Mouse (Mus musculus): Measurements from ENCODE around the gene Htr1f. TPM values are rescaled to one million over a fixed set of nuclear protein-coding genes. Genes with fewer than 3 reads are reported as not detected.

The Htr1f gene
- polyA plus RNA-seq, 1 experiment = not detected

GRCm38 (mm10) chr16:64973533-64974305, 131.9 kb downstream of the Htr1f start:
- Histone ChIP-seq H3K36me3 (ENCODE audit: control insufficient read depth, insufficient read depth, low read length) (no peaks in the 10 kb centered on the region), H3K4me3 (ENCODE audit: low read depth, low read length) (no peak overlapping the region), H3K27me3 (ENCODE audit: control insufficient read depth, insufficient read depth, low read length) (no peaks in the 10 kb centered on the region), H3K27ac (ENCODE audit: insufficient read depth, low read depth, low read length) (no peak overlapping the region), H3K4me1 (ENCODE audit: control insufficient read depth, insufficient read depth, insufficient read length, low read length) (no peaks in the 10 kb centered on the region)
- TF ChIP-seq CTCF (IDR thresholded peaks at IDR 0.05; ENCODE audit: extremely low read depth, insufficient read length, insufficient replicate concordance, low read depth, low read length) (no peak), POLR2A (IDR thresholded peaks at IDR 0.05; ENCODE audit: low read depth, low read length) (no peak)
- 58% methylated on average over 4 of the region's 4 CpGs for WGBS

GRCm38 (mm10) chr16:64961690-64962089, 144.0 kb downstream of the Htr1f start:
- TF ChIP-seq POLR2A (IDR thresholded peaks at IDR 0.05; ENCODE audit: low read depth, low read length) = no peak
- TF ChIP-seq CTCF (IDR thresholded peaks at IDR 0.05; ENCODE audit: extremely low read depth, insufficient read length, insufficient replicate concordance, low read depth, low read length) = no peak
- Histone ChIP-seq H3K4me1 (ENCODE audit: control insufficient read depth, insufficient read depth, insufficient read length, low read length) (no peaks in the 10 kb centered on the region), H3K27me3 (ENCODE audit: control insufficient read depth, insufficient read depth, low read length) (no peaks in the 10 kb centered on the region), H3K27ac (ENCODE audit: insufficient read depth, low read depth, low read length) (no peak overlapping the region), H3K4me3 (ENCODE audit: low read depth, low read length) (no peak overlapping the region), H3K36me3 (ENCODE audit: control insufficient read depth, insufficient read depth, low read length) (no peaks in the 10 kb centered on the region)
- 83% methylated on average over 4 of the region's 4 CpGs for WGBS

DNA sequence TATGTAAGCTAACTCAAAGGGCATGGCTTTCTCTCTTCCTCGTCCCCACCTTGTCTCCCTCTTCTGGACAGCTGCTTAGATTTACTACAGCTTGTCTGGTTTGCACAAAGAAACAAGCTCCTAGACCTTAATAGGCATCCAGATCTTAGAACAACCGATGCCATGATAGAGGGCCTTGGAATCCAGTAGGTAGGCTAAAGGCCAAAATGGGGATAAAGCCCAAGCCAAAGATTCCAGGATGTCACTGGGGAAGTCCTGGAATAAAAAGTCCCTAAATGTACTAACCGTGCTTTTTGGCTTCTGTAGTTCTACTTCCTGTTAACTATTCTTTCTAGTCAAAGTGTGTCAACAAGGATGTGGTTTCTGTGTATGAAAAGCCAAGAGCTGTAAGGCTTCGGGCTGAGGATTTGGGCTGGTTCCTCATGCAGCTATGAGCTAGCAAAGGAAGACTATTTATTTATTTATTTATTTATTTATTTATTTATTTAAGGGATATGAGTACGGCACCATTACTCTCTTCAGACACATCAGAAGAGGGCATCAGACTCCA, 163.9 kb downstream of the Htr1f start:
- 65% methylated on average over 5 of the region's 5 CpGs for WGBS
- no peaks in the 10 kb centered on the region for H3K4me1 ChIP-seq (ENCODE audit: control insufficient read depth, insufficient read depth, insufficient read length, low read length)

GRCm38 (mm10) chr16:64934793-64935192, 170.9 kb downstream of the Htr1f start:
- Histone ChIP-seq H3K4me1 (ENCODE audit: control insufficient read depth, insufficient read depth, insufficient read length, low read length) (no peaks in the 10 kb centered on the region), H3K27ac (ENCODE audit: insufficient read depth, low read depth, low read length) (no peak overlapping the region), H3K4me3 (ENCODE audit: low read depth, low read length) (no peak overlapping the region), H3K36me3 (ENCODE audit: control insufficient read depth, insufficient read depth, low read length) (no peaks in the 10 kb centered on the region), H3K27me3 (ENCODE audit: control insufficient read depth, insufficient read depth, low read length) (no peaks in the 10 kb centered on the region)
- 90% methylated on average over 1 of the region's 1 CpGs for WGBS
- no peak for TF ChIP-seq CTCF (IDR thresholded peaks at IDR 0.05; ENCODE audit: extremely low read depth, insufficient read length, insufficient replicate concordance, low read depth, low read length)
- no peak for TF ChIP-seq POLR2A (IDR thresholded peaks at IDR 0.05; ENCODE audit: low read depth, low read length)

More for the DNA sequence above, 163.9 kb downstream of the Htr1f start:
- no peaks in the 10 kb centered on the region for H3K36me3 ChIP-seq (ENCODE audit: control insufficient read depth, insufficient read depth, low read length)
- 0 out of 2 replicates have a peak overlapping the region, but pooled peaks have one; percentile 35 for H3K27ac ChIP-seq (ENCODE audit: insufficient read depth, low read depth, low read length)
- H3K4me3 ChIP-seq (ENCODE audit: low read depth, low read length) = no peak overlapping the region
- H3K27me3 ChIP-seq (ENCODE audit: control insufficient read depth, insufficient read depth, low read length) = no peaks in the 10 kb centered on the region
- TF ChIP-seq CTCF (IDR thresholded peaks at IDR 0.05; ENCODE audit: extremely low read depth, insufficient read length, insufficient replicate concordance, low read depth, low read length) (no peak), POLR2A (IDR thresholded peaks at IDR 0.05; ENCODE audit: low read depth, low read length) (no peak)

- Histone ChIP-seq H3K27me3 (ENCODE audit: control insufficient read depth, insufficient read depth, low read length) (no peaks in the 10 kb centered on the region), H3K36me3 (ENCODE audit: control insufficient read depth, insufficient read depth, low read length) (no peaks in the 10 kb centered on the region), H3K4me1 (ENCODE audit: control insufficient read depth, insufficient read depth, insufficient read length, low read length) (no peaks in the 10 kb centered on the region), H3K27ac (ENCODE audit: insufficient read depth, low read depth, low read length) (no peak overlapping the region), H3K4me3 (ENCODE audit: low read depth, low read length) (no peak overlapping the region)
- TF ChIP-seq POLR2A (IDR thresholded peaks at IDR 0.05; ENCODE audit: low read depth, low read length) = no peak
- no peak for TF ChIP-seq CTCF (IDR thresholded peaks at IDR 0.05; ENCODE audit: extremely low read depth, insufficient read length, insufficient replicate concordance, low read depth, low read length)
- WGBS = 71% methylated on average over 1 of the region's 1 CpGs
Observed at GRCm38 (mm10) chr16:64934011-64934410, 171.6 kb downstream of the Htr1f start.

DNA sequence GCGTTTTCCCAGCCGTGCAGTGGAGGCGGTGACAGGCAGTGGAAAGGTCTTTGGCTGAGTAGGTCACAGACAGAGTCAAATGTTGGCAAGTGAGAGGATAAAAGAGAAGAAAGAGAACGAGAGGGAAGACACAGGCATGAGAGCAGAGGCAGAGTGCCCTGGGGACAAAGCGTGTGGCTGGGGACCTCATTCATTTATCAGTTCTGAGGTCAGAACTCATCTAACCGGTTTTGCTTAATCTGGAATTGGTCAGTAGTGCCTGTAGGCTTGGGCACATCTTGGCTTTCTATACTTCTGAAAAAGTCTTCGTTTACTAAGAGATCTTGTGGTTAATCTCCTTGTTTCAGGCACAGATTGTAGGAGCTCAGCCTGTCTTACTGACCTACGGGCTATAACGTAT, 182.2 kb downstream of the Htr1f start:
- Histone ChIP-seq H3K27ac (ENCODE audit: insufficient read depth, low read depth, low read length) (no peak overlapping the region), H3K27me3 (ENCODE audit: control insufficient read depth, insufficient read depth, low read length) (no peaks in the 10 kb centered on the region), H3K4me3 (ENCODE audit: low read depth, low read length) (no peak overlapping the region), H3K36me3 (ENCODE audit: control insufficient read depth, insufficient read depth, low read length) (no peaks in the 10 kb centered on the region), H3K4me1 (ENCODE audit: control insufficient read depth, insufficient read depth, insufficient read length, low read length) (no peaks in the 10 kb centered on the region)
- no peak for TF ChIP-seq POLR2A (IDR thresholded peaks at IDR 0.05; ENCODE audit: low read depth, low read length)
- TF ChIP-seq CTCF (IDR thresholded peaks at IDR 0.05; ENCODE audit: extremely low read depth, insufficient read length, insufficient replicate concordance, low read depth, low read length) = no peak
- 31% methylated on average over 9 of the region's 9 CpGs for WGBS

- H3K4me1 ChIP-seq (ENCODE audit: control insufficient read depth, insufficient read depth, insufficient read length, low read length) = no peaks in the 10 kb centered on the region
- H3K4me3 ChIP-seq (ENCODE audit: low read depth, low read length) = no peak overlapping the region
- WGBS = 83% methylated on average over 10 of the region's 10 CpGs
- H3K27me3 ChIP-seq (ENCODE audit: control insufficient read depth, insufficient read depth, low read length) = no peaks in the 10 kb centered on the region
- H3K36me3 ChIP-seq (ENCODE audit: control insufficient read depth, insufficient read depth, low read length) = no peaks in the 10 kb centered on the region
- TF ChIP-seq CTCF (IDR thresholded peaks at IDR 0.05; ENCODE audit: extremely low read depth, insufficient read length, insufficient replicate concordance, low read depth, low read length) = no peak
- TF ChIP-seq POLR2A (IDR thresholded peaks at IDR 0.05; ENCODE audit: low read depth, low read length) = no peak
- no peak overlapping the region for H3K27ac ChIP-seq (ENCODE audit: insufficient read depth, low read depth, low read length)
Observed at GRCm38 (mm10) chr16:64908747-64909146, 196.9 kb downstream of the Htr1f start.
